In genomic region chr4:44533286-44533685, GRCm38 (mm10) we compare ENCODE assay signal across 24 mouse cellular contexts.
"Had no signal": no experiment of that assay in that cellular context is flagged by ENCODE, and none has a peak within 500 bp of the region (broad histone marks: within the 10 kb centered on the region; RNA-seq: fewer than 3 reads in every experiment).

No protein-coding gene starts in this region.

- ATAC-seq: hindbrain, postnatal 0 days; intestine, embryonic 16.5 days had no signal

- H3K9ac ChIP-seq: heart, embryonic 13.5 days; heart, embryonic 15.5 days; hindbrain, embryonic 14.5 days; limb, embryonic 12.5 days; liver, embryonic 13.5 days had no signal

- H3K4me3 ChIP-seq: heart, adult 2 months; heart, embryonic 13.5 days; heart, embryonic 15.5 days; layer of hippocampus, adult 2 months; left cerebral cortex, adult 2 months; limb, embryonic 10.5 days; limb, embryonic 12.5 days; liver, embryonic 13.5 days had no signal

- DNase-seq: gastrocnemius, postnatal 14 days; gastrocnemius, postnatal 36 days; heart, adult 11 months; heart, adult 2 months; heart, postnatal 14 days; heart, postnatal 36 days; kidney, adult 18-20 months; kidney, adult 8-10 months; kidney, postnatal 10 days; kidney, postnatal 25 days; kidney, postnatal 4 days; liver; liver, embryonic 13.5 days had no signal

- H3K4me2 ChIP-seq: heart, embryonic 11.5 days; heart, embryonic 13.5 days; heart, embryonic 15.5 days; hindbrain, embryonic 14.5 days; limb, embryonic 12.5 days; liver, embryonic 11.5 days; liver, embryonic 13.5 days had no signal

- H3K27me3 ChIP-seq: heart, embryonic 15.5 days; liver, embryonic 13.5 days had no signal

- H3K4me1 ChIP-seq: heart, embryonic 13.5 days; heart, embryonic 15.5 days; limb, embryonic 12.5 days; liver, embryonic 13.5 days had no signal

- H3K27ac ChIP-seq: heart, adult 2 months; heart, embryonic 13.5 days; heart, embryonic 15.5 days; hindbrain, embryonic 14.5 days; hindbrain, postnatal 0 days; layer of hippocampus, adult 2 months; left cerebral cortex, adult 2 months; limb, embryonic 10.5 days; limb, embryonic 12.5 days; liver, embryonic 13.5 days had no signal

- H3K36me3 ChIP-seq: heart, embryonic 13.5 days; heart, embryonic 15.5 days; limb, embryonic 10.5 days; limb, embryonic 12.5 days; liver, embryonic 13.5 days had no signal

- H3K9me3 ChIP-seq: heart, embryonic 13.5 days; heart, embryonic 15.5 days; limb, embryonic 10.5 days; limb, embryonic 12.5 days; liver, embryonic 13.5 days had no signal
